Mouse (Mus musculus) monocyte, adult 5-6 weeks (primary cell): Measurements from ENCODE around the gene Myo3b. TPM values are rescaled to one million over a fixed set of nuclear protein-coding genes. Genes with fewer than 3 reads are reported as not detected.
"Not testable (repeated sequence)": the region's sequence is repeated elsewhere in the genome, so short reads cannot be mapped to it uniquely, and the experiment has no call there.

Experiments used
- ATAC-seq: fragments of 153-309, 156-312 bp; replicated peaks from 2 replicates; pipeline ENCODE4 v1.8.0; 2017; ENCODE audit warnings: mild to moderate bottlenecking; ENCODE audit not compliant: low TSS enrichment, insufficient number of reproducible peaks, severe bottlenecking, poor library complexity, low FRiP score
- total RNA-seq: library from RNA; stranded (forward); fragments of 200-1000, 200-491, 200-594 nt; gene quantifications from 3 replicates; pipeline ENCODE4 v1.2.3, GENCODE M21; 2017

The Myo3b gene
- 0.10 to 2.9 TPM (median 1.5 TPM) in 3 replicates for total RNA-seq

GRCm38 (mm10) chr2:70038752-70039151 is at the start of gene Myo3b:
Gene Myo3b, plus strand, starts transcription at chr2:70039126.
- no peak for ATAC-seq

DNA sequence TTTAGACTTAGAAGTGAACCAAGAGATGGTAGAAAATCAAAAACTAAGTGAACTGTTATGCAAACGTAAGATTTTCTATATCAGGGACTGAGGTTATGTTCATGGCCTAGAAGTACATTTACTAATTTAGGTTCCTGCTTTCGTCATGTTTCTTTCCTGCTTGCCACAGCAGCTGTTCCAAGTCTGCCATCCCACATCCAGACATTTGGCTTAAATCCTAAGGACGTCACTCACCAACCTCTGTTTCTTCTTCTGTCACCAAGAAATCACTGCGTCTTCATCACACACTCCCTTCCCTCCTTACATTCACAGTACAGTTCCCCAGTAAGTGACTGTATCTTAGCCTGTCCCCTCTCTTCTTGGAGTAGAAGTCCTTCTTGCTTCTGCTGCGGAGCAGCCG is 49.7 kb upstream of the Myo3b start:
- no peak for ATAC-seq

DNA sequence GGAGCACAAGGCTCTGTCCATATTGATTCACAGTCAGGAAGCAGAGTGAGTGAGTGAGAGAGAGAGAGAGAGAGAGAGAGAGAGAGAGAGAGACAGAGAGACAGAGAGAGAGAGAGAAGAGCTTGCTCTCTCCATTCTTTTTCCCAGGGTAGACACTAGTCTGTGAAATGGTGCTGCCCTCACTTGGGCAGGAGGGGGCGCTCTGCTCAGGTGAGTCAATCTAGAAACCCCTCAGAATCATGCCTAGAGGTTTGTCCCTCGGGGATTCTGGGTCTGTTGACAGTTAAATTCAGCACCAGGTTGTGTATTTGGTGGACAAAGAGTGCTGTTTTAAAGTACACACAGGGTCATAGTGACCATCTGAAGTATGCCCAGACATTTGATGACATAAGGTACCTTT is 48.3 kb upstream of the Myo3b start:
- no peak for ATAC-seq

DNA sequence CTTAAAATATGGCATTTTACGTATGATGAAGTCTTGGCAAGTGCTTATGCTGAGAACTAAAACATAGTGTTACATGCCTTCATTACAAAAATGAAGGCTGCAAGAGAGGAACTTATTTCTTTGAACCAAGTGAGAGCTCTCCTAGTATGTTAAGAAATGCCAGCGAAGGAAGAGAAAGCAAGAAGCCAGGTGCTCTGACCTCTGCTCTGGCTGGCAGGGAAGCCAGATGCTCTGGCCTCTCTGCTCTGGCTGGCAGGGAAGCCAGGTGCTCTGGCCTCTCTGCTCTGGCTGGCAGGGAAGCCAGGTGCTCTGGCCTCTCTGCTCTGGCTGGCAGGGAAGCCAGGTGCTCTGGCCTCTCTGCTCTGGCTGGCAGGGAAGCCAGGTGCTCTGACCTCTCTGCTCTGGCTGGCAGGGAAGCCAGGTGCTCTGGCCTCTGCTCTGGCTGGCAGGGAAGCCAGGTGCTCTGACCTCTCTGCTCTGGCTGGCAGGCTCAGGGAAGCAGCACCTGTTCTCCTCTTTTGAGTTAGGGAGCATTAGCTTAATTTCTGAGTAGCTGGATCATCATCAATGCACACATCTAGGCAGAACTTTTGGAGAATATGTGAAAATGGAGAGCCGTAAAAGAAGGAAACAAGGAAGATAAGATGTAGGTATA is 44.7 kb upstream of the Myo3b start:
- ATAC-seq: not testable (repeated sequence)

DNA sequence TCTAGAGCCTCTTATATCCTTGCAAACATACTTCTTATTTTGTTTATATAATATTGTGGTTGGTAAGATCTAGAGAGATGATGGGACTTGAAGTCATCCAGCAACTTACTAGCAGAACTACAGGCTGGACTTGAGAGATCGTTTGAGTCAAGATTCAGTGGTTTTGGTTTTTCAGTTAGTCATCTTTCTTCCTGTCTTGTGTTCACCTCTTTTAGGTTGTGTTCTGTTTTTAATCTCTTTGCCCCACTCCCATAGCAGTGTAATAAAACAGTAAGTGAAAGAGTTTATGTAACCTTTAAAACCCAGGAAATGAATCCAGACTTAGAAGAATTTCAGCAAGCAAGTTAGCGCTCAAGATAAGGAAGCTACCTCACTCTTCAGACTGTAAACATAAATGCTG is 44.1 kb upstream of the Myo3b start:
- ATAC-seq: no peak

GRCm38 (mm10) chr2:69999097-69999770 is 39.7 kb upstream of the Myo3b start:
- ATAC-seq: no peak

- ATAC-seq: no peak
These were observed 38.6 kb upstream of the Myo3b start for GRCm38 (mm10) chr2:70000316-70000715.

DNA sequence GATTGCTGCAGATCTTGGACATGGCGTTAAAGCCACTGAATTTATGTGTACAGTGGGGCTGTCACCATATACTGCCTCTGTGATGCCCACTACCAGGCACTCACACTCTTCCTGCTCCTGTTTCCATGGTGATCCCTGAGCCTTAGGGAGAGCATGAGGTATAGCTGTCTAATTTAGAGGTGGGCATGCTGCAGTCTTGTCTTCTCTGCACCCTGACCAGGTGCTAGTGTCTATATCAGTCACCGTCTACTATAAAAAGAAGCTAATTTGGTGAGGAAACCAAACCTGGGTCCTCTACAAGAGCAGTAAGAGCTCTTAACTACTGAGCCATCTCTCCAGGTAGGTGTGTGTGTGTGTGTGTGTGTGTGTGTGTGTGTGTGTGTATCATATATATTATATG is 32.4 kb upstream of the Myo3b start:
- ATAC-seq: no peak

- no peak for ATAC-seq
These were observed 26.0 kb upstream of the Myo3b start for GRCm38 (mm10) chr2:70012941-70013340.

- no peak for ATAC-seq
These were observed 20.7 kb upstream of the Myo3b start for GRCm38 (mm10) chr2:70018236-70018635.

DNA sequence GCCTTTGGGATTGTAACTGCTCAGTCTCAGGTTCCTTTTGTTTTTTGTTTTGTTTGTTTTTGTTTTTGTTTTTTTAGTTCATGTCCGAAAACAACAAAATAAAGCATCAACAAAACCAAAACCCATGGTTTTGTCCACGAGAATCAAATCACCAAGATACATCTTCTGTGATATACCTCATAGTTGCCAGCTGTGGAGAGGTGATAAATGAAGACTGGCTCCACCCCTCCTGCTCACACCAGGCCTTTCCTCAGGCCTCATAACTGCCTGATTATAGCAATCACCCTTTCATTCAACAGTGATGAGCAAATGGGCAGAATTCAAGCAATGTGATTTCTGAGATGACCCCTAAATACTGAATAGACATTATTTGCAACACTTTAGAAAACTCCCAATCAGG is 14.5 kb upstream of the Myo3b start:
- no peak for ATAC-seq

GRCm38 (mm10) chr2:70025711-70026110 is 13.2 kb upstream of the Myo3b start:
- no peak for ATAC-seq

GRCm38 (mm10) chr2:70031472-70031871 is 7.5 kb upstream of the Myo3b start:
- no peak for ATAC-seq

GRCm38 (mm10) chr2:70034895-70035294 is 4.0 kb upstream of the Myo3b start:
- no peak for ATAC-seq

DNA sequence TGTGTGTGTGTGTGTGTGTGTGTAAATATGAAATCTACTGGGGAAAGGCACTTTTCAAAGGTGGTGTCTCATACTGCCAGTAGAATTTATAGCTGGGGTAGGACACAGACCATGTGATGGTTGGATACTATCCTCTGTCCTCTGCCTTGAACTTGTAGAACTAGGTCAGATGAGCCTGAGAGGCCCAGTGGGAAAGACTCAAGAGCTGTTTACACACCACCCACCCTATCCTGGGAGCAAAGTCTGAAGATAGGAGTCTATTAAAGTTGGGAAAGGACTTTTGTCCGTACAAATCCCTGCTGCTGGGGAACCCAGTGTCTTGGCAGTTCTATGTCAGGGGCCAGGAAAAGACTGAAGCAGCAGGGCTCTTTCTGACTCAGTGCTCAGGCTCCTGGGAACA is 3.6 kb upstream of the Myo3b start:
- no peak for ATAC-seq

- ATAC-seq: no peak
These were observed 1.7 kb upstream of the Myo3b start for GRCm38 (mm10) chr2:70037221-70037620.

DNA sequence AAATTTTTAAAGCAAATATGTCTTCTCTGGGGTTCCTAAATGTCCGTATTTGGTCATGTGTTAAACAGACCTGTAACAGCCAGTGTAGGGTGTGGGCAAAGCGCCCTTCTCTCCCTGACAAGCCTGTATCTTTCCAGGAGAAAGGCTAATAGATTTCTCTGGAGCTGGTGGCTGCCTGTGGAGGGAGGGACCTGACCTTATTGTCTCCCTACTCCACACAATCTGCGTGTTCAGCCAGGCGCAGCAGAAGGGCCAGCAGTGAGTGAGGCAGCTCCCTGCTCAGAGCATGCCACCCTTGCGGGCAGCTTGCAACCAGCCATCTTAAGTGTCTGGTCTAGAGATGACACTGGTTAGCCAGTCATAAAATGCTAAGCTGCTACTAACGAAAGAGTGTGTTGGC is 5.5 kb downstream of the Myo3b start:
- no peak for ATAC-seq

DNA sequence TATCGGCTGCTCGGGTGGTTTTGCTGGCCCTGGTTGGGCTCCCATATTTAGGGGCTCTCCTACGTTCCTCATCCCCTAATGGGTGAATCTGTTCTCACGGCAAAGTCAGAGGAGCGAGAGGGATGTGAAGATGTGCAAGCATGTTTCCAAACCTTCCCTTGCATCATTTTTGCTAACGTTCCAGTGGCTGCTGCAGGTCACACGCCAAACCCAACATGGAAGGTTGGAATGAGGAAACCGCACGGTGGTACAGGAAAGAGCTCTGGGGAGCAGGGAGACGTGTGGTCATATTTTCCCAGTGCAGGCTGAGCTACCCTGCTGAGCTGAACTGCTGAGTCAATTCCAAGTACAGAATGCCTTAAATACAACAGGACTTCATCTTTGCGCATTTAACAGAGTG is 8.9 kb downstream of the Myo3b start:
- no peak for ATAC-seq

DNA sequence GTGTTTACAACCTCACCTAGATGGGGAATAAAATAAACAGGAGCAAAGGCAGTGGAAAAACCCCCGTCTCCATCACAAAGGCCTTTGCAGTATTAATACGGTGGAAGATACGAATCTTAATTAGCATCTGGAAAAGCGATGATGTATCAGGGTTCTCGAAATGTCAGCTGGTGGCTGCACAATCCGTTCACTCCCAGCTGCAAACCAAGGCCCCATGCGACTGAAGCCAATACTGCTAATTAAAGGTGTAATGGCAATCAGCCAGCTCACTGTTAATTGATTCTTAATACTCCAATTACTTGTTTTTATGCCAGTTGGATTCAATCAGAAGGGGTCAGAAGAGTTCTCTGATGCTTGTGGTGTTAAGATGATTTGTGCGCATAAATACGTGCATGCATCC is 14.9 kb downstream of the Myo3b start:
- no peak for ATAC-seq

DNA sequence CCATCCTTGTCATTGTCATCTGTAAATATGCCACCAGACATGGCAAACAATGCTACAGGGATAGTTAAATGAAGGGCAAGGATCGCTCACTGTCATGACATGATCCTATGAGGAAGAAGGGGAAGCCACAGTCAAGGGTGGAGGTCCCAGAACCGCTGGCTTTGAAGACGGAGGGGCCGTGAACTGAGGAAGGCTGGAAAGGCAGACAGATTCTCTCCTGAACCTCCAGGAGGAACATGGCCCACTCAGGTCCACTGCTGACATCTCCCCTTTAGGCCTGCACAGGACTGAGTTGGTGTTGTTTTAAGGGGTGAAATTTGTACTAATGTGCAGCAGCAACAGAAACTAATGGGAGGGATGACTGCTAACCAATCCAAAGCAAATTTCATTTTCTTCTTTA is 19.3 kb downstream of the Myo3b start:
- ATAC-seq: no peak
